Mouse (Mus musculus): ENCODE measurements at regions not wholly inside any gene's neighbourhood (a gene's known extent, or its start where the extent isn't known, plus 50 kb on each side); places are given as distances from the start of the nearest gene placed in this dataset.

DNA sequence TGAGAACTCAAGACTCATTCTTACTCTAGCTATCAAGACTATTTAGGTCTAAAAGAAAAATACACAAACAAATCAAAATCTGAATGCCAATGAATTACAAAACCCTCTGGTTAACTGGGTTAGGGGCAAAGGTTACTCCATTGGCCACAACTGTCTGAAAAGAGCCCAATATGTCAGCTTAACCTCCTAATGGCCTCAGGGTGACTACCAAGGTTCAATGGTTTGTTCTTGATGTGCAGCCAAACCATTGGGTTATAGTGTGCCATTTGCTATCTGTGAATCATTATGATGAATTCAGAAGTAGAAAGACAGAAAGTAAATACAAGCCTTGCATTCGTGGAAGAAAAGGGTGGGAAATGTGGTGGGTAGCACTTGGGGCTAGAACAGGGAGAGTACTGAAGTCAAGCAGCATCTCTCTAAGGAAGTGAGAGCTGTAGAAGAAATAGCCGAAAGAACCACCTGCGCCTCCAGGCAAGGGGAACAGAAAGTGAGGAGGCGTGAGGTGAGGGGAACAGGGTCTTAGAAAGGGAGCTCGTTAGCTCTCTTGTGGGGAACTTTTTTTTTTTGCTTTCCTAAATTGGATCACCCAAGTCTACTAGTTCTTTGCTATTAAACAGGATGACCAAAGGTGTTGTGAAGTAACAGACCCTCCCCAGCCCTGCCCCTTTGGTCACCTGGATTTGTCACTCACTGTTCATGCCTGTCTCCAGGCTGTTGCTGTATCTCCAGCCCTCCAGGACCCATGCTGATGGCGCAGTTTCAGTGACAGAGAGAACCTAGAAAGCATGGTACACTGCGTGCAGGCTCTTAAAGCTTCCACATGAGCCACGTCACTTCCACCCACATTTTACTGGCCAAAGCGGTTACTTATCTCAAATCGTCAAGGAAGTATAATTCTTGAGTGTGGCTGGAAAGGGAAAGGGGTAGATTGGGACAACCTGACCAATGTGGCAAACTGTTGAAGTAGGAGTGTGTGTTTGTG lies 204.1 kb upstream of the Tet2 start:
- no peak for TF ChIP-seq CTCF (IDR thresholded peaks at IDR 0.05; ENCODE audit: control insufficient read depth, insufficient read depth, insufficient read length)
- no peak for TF ChIP-seq CEBPB (IDR thresholded peaks at IDR 0.05; ENCODE audit: low read depth)
